Mouse (Mus musculus) induced T-regulatory cell, adult 2 months (primary cell): ENCODE measurements around the gene Cxcl1.
"Not testable (repeated sequence)": the region's sequence is repeated elsewhere in the genome, so short reads cannot be mapped to it uniquely, and the experiment has no call there.

Experiments used
- DNase-seq: peaks from one replicate; pipeline ENCODE4 v3.0.0-alpha.2; 2012; ENCODE audit warnings: low read depth

The Cxcl1 gene

GRCm38 (mm10) chr5:90890519-90891463, at the start of gene Cxcl1:
Cxcl1 (plus strand) TSS chr5:90891241.
- no peak for DNase-seq

- no peak for DNase-seq
Measured at GRCm38 (mm10) chr5:90843891-90844290, 47.1 kb upstream of the Cxcl1 start.

DNA sequence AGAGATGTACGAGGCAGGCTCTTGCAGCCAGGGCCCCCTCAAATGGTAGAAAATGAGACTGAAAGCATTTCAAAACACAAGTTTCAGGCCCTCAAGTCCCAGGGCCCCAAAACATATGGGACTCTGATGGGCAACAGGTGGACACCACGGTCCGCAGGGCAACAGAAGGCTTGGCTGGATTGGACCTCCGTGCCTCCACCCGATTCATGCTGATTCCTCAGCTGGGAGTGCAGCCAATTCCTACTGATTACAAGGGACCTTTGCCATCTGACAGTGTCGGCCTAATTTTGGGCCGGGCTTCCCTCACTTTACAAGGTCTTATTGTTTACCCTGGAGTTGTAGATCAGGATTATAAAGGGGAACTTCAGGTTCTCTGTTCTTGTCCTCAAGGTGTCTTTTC, 40.9 kb upstream of the Cxcl1 start:
- DNase-seq: not testable (repeated sequence)

DNA sequence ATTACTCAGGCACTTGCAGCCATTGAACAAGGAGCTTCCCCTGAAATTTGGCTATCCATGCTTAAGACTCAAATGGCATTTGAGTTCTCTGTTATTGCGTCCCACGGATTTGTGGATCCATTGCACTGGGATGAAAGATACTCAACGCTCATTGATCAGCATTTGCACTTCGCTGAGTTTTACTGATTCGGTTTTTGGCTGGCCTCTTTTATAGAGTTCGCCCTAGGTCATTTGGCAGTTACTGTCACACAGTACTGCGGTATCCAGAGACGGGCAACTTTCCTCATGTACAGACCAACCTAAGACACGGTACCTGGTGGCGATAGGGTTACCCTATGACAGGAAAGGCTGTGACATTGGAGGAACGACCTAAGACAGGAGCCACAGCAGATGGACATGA, 39.6 kb upstream of the Cxcl1 start:
- not testable (repeated sequence) for DNase-seq

DNA sequence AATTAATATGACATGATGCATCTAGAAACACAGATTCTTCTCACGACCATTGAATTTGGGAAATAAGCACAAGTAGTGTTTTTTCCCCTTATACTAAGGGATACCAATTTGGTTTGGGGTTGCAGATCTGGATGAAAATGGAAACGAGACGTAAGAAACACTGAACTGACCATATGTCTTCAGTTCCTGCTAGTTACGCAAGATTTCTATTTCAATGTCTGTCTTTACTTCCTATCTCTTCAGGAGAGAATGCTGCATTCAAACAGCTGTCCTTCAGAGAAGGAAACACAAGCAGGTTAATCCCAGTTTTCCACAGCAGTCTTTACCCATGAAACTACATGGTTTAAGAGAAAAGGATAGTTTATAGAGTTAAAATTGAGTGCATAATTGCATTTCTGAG, 37.8 kb upstream of the Cxcl1 start:
- DNase-seq: no peak

DNA sequence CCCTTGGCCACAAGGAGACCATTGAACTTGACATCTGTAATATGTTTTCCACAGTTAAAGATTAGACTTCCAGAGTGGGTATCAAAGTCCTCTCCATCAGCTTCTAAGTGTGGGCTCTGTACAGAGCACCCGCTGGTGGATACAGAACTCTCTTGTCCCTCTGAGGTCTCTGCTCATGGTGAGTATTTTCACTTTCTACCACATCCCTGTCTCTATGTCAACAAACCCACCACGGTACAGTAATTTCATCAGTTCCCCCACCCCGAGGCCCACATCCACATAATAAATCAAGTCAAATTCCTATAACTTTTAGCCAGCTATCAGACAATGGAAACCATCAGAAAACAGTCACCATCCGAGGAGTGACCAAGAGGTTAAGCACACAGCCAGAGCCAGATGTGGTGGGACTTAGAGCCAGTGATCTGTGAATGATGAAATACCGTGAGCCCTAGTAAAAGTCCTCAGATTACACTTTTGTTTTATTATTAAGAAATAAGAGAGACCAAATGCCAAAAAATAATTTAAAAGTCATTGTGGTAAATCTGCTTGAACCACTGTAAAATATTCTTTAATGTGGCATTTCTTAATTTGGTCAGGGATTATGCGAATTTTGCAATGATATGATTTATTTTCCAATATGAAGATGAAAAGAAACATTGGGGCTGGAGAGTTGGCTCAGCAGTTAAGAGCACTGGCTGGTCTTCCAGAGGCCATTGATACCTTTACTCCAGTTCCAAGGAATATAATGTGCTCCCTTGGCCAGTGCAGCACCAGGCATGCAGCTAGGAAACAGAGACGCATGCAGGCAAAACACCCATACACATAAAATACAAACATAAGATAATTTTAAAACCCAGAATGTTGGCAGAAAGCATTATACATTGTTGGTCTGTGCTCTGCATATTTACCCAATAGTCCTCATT, 35.5 kb upstream of the Cxcl1 start:
- no peak for DNase-seq

DNA sequence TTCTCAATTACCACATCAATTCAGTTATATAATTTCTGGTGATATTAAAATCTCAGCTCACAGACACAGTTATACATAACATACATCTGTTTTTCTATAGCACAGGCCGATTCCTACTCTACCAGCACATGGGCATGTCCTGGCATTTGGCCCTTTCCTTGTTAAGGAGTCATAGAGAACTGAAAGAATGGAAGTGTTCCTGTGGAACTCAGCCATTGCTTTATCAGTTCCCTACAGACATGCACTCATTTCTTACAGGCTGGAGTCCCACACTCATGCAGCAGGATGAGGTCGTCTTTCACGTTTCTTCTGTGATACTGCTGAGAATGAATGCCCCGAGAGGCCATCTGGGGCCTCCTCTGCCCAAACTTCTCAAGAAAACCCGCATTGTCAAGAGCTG, 33.6 kb upstream of the Cxcl1 start:
- DNase-seq: no peak

- DNase-seq: no peak
Measured at GRCm38 (mm10) chr5:90858429-90858828, 32.6 kb upstream of the Cxcl1 start.

DNA sequence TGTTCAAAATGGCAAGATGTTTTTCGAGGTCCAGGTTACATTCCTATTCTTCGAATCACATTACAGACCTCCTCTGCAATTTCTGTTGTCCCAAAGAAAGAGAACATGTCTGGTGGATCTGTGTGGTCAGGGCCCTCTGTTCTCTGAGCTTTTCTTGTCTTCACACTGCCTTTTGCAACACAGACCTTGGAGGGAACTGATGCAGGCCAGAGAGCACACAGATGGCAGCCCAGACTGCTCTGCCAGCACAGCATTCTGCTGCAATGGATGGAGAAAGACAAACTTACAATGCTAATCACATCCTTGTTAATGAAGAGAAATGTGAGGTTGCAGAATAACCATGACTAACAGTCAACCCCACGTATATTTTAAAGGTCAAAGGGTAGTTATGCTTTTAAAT, 32.0 kb upstream of the Cxcl1 start:
- DNase-seq: no peak

DNA sequence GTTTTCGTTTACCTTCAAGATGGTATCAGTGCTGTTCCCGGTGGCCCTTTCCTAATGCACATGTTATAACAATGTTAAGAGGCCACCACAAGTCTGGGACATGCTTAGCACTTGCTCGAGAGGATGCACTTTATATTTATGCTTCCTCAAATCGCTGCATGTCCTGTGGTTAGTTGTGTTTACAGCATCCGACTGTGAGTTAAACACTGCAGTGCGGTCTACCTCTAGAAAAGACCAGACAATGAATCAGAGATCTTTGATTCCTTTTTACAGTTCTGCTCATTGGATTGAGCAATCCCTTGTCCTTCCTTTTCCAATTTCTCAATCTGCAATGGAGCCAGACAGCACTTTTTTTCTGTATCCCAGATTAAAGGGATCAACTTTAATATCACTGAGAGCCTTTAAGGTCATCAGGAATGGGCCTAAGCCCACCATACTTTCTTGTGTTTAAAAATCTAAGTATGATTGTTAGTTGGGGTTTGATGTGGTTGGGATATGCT, 29.1 kb upstream of the Cxcl1 start:
- no peak for DNase-seq

GRCm38 (mm10) chr5:90866770-90867169, 24.3 kb upstream of the Cxcl1 start:
- no peak for DNase-seq

- no peak for DNase-seq
Measured at GRCm38 (mm10) chr5:90872377-90872776, 18.7 kb upstream of the Cxcl1 start.

DNA sequence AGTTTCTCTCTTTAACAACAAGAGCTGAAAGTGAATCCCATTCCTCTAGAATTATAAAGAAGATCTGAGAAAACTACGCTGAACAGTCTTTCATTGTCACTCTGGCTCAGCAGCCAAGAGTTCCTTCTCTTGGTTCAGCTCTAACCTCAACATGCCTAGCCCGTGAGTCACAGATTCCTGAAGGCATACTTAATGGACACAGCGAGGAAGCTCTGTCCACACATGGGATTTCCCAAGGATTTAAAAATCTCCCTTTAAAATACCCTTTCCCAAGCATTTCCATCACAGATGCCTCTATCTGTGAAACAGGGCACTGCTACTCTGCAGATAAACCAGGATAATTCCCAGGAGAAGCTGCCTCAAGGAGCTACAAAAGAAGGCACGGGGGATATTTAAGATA, 15.0 kb upstream of the Cxcl1 start:
- no peak for DNase-seq

- DNase-seq: no peak
Measured at GRCm38 (mm10) chr5:90876471-90877172, 14.4 kb upstream of the Cxcl1 start.

GRCm38 (mm10) chr5:90877173-90877512, 13.9 kb upstream of the Cxcl1 start:
- DNase-seq: no peak

DNA sequence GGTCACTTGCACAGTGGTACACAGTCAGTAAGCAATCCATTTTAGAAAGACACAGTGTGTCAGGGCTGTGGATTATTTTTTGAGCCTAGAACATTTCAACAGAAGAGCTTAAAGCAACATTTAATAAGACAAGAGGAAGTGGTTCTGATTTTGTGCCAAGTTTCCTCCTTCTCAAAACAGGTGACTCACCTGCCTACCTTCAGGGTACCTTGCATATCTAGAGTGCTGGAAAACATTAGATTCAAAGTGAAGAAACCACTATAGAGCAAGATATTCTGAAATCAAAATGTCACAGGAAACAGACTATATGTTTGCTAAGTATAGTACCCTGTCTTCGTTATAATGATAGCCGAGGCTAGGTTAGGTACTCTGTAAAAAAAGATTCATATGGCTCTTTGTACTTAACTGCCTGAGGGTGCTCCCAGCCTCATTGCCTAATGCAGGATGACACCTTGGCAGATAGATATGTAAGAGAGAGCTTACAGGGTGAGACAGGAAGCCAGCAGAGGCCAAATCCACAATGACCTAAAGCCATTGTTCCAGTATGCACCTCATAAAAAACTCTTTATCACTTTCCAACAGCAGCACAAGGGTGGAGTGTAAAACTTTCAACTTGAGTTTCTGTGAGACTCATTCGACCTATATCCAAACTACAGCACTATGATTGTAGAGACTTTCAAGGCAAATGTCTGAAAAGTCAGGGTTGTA, 11.6 kb upstream of the Cxcl1 start:
- no peak for DNase-seq

- no peak for DNase-seq
Measured at GRCm38 (mm10) chr5:90880335-90880850, 10.6 kb upstream of the Cxcl1 start.

- no peak for DNase-seq
Measured at GRCm38 (mm10) chr5:90881021-90881420, 10.0 kb upstream of the Cxcl1 start.

DNA sequence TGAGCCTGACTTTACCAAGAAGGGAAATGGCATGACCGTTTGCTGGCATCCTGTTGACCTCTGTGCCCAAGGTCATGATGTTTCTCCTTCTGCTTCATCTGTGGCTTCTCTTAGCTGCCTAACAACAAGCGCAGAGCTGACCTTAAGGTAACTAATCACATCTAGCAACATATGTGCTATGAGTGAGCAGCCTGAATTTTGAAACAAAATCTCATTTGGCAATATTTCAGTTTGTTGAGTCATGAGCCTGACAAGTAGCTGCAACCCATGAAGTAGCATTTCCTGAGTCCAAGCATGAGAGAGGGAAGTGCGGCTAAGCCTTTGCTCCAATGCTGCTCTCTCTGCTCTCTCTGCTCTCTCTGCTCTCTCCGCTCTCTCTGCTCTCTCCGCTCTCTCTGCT, 9.4 kb upstream of the Cxcl1 start:
- DNase-seq: peak; percentile 12

DNA sequence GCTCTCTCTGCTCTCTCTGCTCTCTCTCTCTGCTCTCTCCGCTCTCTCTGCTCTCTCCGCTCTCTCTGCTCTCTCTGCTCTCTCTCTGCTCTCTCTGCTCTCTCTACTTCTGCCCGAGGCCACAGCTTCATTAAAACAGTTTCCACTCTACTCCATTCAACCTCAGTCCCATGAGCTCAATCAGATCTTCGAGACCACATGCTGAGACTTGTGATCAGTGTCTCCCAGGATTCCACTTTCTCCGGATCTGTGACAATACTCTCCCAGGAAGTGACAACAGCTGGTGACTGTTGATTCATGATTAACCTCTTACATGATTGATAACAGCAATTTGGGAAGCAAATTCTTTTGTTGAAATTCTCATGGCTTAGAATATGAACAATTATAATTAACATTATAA, 8.9 kb upstream of the Cxcl1 start:
- DNase-seq: no peak

DNA sequence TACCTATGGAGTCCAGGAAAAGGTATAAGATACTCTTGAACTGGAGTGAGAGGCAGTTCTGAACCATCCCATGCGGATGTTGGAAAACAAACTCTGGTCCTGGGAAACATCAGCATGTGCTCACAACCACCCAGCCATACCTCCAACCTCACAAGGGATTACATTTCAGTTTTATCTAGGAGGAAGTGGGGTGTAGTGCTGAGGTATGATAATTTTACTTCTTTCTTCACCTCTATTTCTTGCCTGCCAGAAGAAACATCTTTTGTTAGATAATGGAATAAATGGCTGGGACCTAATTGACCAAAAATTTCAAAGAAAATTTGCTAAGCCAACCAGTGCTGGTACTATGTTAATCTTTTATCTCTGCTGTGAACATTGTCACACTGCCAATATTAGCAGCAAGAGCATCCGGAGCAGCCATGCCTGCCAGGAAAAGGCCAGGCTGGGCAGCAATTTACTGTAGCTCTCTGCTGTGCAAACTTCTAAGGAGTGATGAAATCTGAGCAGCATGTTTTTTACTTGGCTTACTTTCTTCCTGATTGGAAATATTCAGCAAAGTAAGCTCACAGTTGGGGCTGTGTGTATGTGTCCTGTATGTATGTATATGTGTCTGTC, 6.3 kb upstream of the Cxcl1 start:
- DNase-seq: no peak
